Mouse (Mus musculus) limb, embryonic 13.5 days (tissue): ENCODE data around the gene Iqce. TPM values are rescaled to one million over a fixed set of nuclear protein-coding genes. Genes with fewer than 3 reads are reported as not detected.

Source experiments
- ATAC-seq: fragments of 200-750 bp; cut with Nextera tagmentation; 2 replicates; pipeline ENCODE4 v1.8.0; 2017; ENCODE audit warnings: low read depth, moderate number of reproducible peaks, moderate TSS enrichment; ENCODE audit not compliant: low FRiP score
- H3K27ac ChIP-seq: fragments of 300-500 bp; sonication (generic); 2 replicates; pipeline ENCODE4 v1.5.1; 2015; ENCODE audit warnings: inconsistent platforms, mild to moderate bottlenecking, moderate library complexity
- H3K27me3 ChIP-seq: fragments of 300-500 bp; sonication (generic); 2 replicates; pipeline ENCODE4 v1.6.1; 2015; ENCODE audit warnings: mild to moderate bottlenecking, inconsistent platforms
- H3K36me3 ChIP-seq: fragments of 300-500 bp; sonication (generic); 2 replicates; pipeline ENCODE4 v1.6.1; 2015; ENCODE audit warnings: inconsistent platforms, mild to moderate bottlenecking, moderate library complexity
- H3K4me1 ChIP-seq: fragments of 300-500 bp; sonication (generic); 2 replicates; pipeline ENCODE4 v1.6.1; 2015; ENCODE audit warnings: inconsistent platforms
- H3K4me2 ChIP-seq: fragments of 300-500 bp; sonication (generic); replicated peaks from 2 replicates; pipeline ENCODE4 v1.6.1; 2015; ENCODE audit warnings: inconsistent platforms, mild to moderate bottlenecking, moderate library complexity
- H3K4me3 ChIP-seq: fragments of 300-500 bp; sonication (generic); 2 replicates; pipeline ENCODE4 v1.5.1; 2015; ENCODE audit warnings: moderate library complexity, mild to moderate bottlenecking, inconsistent platforms
- H3K9ac ChIP-seq: fragments of 300-500 bp; sonication (generic); 2 replicates; pipeline ENCODE4 v1.6.1; 2015; ENCODE audit warnings: mild to moderate bottlenecking, inconsistent platforms
- H3K9me3 ChIP-seq: fragments of 300-500 bp; sonication (generic); 2 replicates; pipeline ENCODE4 v1.6.1; 2016; ENCODE audit warnings: inconsistent platforms
- WGBS: fragments of 180-500 bp; shearing (Covaris S2); methylation state at CpG from one replicate; pipeline ENCODE4 v1.1.7; 2015; 5-methylcytosine and 5-hydroxymethylcytosine counted together
- polyA plus RNA-seq: library from polyadenylated mRNA; unstranded; fragments of >200 nt; fragmentation: Nextera tagmentation; extraction: Ambion mirVana; gene quantifications from 2 replicates; pipeline ENCODE4 v1.2.1, GENCODE M21; 2015

The Iqce gene
- polyA plus RNA-seq, 1 experiment from 2014 or later: 25.2 TPM

DNA sequence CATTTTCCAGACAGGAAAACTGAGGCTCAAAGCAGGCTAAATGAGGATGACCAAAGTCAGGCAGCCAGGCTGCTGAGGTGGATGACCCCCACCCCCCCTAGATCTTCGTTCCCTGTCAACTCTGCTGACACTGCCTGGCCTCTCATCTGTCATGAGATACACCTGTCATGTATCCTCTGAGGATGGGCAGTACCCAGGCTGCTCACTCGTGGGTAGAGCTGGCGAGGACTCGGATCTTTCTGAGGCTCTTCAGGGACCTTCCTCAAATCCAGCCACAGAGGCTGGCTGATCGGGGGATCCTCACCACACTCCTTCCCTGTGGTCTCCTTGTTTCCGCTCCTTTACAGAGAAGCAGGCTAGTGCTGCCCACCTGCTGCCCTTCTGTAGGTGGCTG, 86.1 kb downstream of the Iqce start:
- WGBS: 83% methylated on average over 6 of the region's 6 CpGs
- H3K27ac ChIP-seq: no peak overlapping the region
- H3K27me3 ChIP-seq: peaks cover 17% of the 10 kb centered on the region
- no peak overlapping the region for H3K4me3 ChIP-seq
- H3K9ac ChIP-seq: no peak overlapping the region
- peaks cover 10% of the 10 kb centered on the region; the same call in 1 of the 2 replicates for H3K36me3 ChIP-seq
- peaks cover 25% of the 10 kb centered on the region for H3K4me1 ChIP-seq
- H3K4me2 ChIP-seq: no peak overlapping the region
- ATAC-seq: no peak
- H3K9me3 ChIP-seq: no peaks in the 10 kb centered on the region

DNA sequence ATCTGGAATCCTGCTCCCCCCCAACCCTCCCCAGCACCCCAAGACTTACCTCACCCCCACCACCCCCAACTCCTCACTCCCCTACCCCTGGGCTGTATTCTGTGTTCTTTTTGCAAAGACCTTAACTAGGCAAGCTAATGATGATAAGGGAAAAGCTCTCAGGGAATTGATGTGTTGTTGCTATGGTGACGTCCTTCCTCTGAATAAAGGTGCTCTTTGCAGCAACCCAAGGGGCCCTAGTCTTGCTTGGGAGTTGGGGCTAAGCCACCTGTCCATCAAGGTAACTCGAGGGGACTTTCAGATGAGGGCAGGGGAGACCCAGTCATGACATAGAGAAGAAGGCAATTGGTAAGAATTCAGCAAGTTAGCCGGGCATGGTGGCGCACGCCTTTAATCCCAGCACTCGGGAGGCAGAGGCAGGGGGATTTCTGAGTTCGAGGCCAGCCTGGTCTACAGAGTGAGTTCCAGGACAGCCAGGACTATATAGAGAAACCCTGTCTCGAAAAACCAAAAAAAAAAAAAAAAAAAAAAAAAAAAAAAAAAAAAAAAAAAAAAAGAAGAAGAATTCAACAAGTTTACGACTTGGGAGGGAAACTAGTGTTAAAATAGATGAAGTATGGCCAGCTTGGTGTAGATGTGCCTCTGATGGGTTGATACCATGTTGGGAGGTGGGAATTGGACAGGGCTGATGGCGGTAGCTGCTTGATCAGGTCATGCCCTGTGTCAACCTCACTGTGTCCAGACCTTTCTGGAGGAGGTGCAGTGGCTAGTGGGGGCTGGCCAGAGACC, 86.7 kb downstream of the Iqce start:
- peaks cover 8% of the 10 kb centered on the region; the same call in 1 of the 2 replicates for H3K36me3 ChIP-seq
- ATAC-seq: no peak

DNA sequence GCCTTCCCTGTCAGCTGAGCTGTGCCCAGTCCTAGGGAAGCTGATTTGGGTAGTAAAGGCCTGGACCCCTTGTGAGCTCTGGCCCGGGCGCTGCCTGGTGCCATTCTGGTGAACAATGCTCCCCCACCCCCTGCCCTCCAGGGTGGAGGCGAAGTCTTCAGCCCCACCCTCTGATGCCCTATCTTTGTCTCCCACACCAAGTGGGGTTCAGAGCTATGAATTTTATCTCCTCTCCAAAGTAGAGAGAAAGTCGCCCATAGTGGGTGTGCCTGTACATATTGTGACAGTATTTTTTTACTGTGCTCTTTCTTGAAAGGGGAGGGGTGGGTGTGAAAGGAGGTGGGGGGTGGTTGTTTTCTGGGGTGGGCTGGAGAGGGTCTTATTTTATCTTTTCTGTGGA, 87.3 kb downstream of the Iqce start:
- no peak for ATAC-seq
- no peak overlapping the region for H3K4me3 ChIP-seq
- 80% methylated on average over 4 of the region's 4 CpGs for WGBS
- no peak overlapping the region for H3K9ac ChIP-seq
- no peaks in the 10 kb centered on the region for H3K9me3 ChIP-seq
- peaks cover 8% of the 10 kb centered on the region; the same call in 1 of the 2 replicates for H3K36me3 ChIP-seq
- no peak overlapping the region for H3K27ac ChIP-seq
- H3K27me3 ChIP-seq: peaks cover 28% of the 10 kb centered on the region
- H3K4me2 ChIP-seq: no peak overlapping the region
- H3K4me1 ChIP-seq: peaks cover 27% of the 10 kb centered on the region

More for the DNA sequence above, 86.7 kb downstream of the Iqce start:
- peaks cover 25% of the 10 kb centered on the region for H3K4me1 ChIP-seq
- H3K27me3 ChIP-seq: peaks cover 22% of the 10 kb centered on the region
- H3K9ac ChIP-seq: no peak overlapping the region
- H3K9me3 ChIP-seq: no peaks in the 10 kb centered on the region
- no peak overlapping the region for H3K4me3 ChIP-seq
- no peak overlapping the region for H3K27ac ChIP-seq
- no peak overlapping the region for H3K4me2 ChIP-seq
- WGBS: 84% methylated on average over 10 of the region's 10 CpGs

DNA sequence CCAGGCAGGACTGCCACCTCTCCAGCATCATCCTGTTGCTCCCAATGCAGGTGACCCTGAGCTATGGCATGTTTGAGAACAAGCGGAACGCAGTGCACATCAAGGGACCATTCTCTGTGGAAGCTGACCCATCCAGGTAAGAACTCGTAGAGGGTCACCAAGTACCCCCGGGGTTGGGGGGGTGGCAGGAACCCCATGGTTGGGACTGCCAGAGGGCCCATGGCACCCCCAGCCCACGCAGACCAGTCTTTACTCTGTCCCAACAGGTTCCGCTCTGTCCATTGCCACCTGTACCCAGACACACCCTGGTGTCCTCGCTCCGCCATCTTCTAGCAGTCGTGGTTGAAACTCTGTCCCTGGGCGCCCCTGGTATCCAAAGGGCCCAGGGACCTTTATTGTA, 88.0 kb downstream of the Iqce start:
- no peak overlapping the region for H3K4me2 ChIP-seq
- H3K4me3 ChIP-seq: no peak overlapping the region
- no peak for ATAC-seq
- H3K9me3 ChIP-seq: no peaks in the 10 kb centered on the region
- no peak overlapping the region for H3K9ac ChIP-seq
- H3K4me1 ChIP-seq: peaks cover 34% of the 10 kb centered on the region
- H3K27me3 ChIP-seq: peaks cover 35% of the 10 kb centered on the region
- peaks cover 8% of the 10 kb centered on the region; the same call in 1 of the 2 replicates for H3K36me3 ChIP-seq
- H3K27ac ChIP-seq: no peak overlapping the region
- WGBS: 92% methylated on average over 10 of the region's 10 CpGs

DNA sequence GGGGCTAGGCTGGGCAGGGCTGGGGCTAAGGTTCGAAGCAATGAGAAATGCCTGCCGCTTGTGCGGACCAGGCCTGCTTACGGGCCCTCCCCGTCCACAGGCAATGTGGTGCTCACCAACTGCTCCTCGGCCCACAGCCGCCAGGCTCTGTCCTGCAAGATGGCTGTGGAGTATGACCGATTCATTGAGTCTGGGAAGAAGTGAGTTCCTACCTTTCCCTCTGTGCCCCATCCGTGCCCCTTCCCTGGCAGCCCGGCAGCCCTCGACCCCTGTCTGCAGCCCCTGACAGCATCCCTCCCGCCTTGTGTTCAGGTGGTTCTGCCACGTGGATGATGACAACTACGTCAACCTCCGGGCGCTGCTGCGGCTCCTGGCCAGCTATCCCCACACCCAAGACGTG, 90.0 kb downstream of the Iqce start:
- Histone ChIP-seq H3K9ac (peak overlapping the region; percentile 74; the same call in 1 of the 2 replicates), H3K27me3 (peaks cover 55% of the 10 kb centered on the region), H3K36me3 (peaks cover 8% of the 10 kb centered on the region; the same call in 1 of the 2 replicates), H3K4me3 (no peak overlapping the region), H3K4me2 (peak overlapping the region; percentile 89), H3K27ac (no peak overlapping the region), H3K9me3 (no peaks in the 10 kb centered on the region), H3K4me1 (peaks cover 53% of the 10 kb centered on the region)
- ATAC-seq: no peak
- WGBS: 59% methylated on average over 18 of the region's 18 CpGs

Other genes starting within 250 kb of the Iqce start
- gene Chst12, start 196.8 kb downstream of the Iqce start, polyA plus RNA-seq: 20.4 and 21.2 TPM in 2 replicates
- gene Grifin, start 137.3 kb downstream of the Iqce start, polyA plus RNA-seq: not detected in 2 replicates
- 13.4 and 13.5 TPM in 2 replicates for gene Lfng, start 95.1 kb downstream of the Iqce start, polyA plus RNA-seq
- 39.0 and 42.1 TPM in 2 replicates for gene Ttyh3, start 53.3 kb downstream of the Iqce start, polyA plus RNA-seq
- 23.0 and 25.7 TPM in 2 replicates for gene Brat1, start 2.6 kb upstream of the Iqce start, polyA plus RNA-seq
- 0.95 and 1.7 TPM in 2 replicates for gene Amz1, start 21.7 kb upstream of the Iqce start, polyA plus RNA-seq
- gene Gna12, start 128.1 kb upstream of the Iqce start, polyA plus RNA-seq: 12.0 and 13.8 TPM in 2 replicates